Mouse (Mus musculus) brain, embryonic 14.5 days (tissue): ENCODE data around the gene Zc2hc1b.

ENCODE experiments used
- CTCF ChIP-seq: fragments of 200-500 bp; IDR thresholded peaks from 2 replicates; pipeline ENCODE4 v1.5.1; 2012; ENCODE audit warnings: inconsistent platforms, mild to moderate bottlenecking, moderate library complexity, borderline replicate concordance; ENCODE audit not compliant: insufficient read depth, insufficient read length; ENCODE audit errors: extremely low read depth
- POLR2A ChIP-seq: fragments of 200-500 bp; IDR thresholded peaks from 2 replicates; pipeline ENCODE4 v1.6.1; 2012; ENCODE audit warnings: mild to moderate bottlenecking, inconsistent platforms, borderline replicate concordance; ENCODE audit not compliant: poor library complexity, insufficient read depth, insufficient read length, severe bottlenecking; ENCODE audit errors: extremely low read depth

- TF ChIP-seq POLR2A = no peak
- TF ChIP-seq CTCF = no peak
Observed at GRCm38 (mm10) chr10:13170739-13171448, 6.9 kb downstream of the Zc2hc1b start.
